In the genomic region with DNA sequence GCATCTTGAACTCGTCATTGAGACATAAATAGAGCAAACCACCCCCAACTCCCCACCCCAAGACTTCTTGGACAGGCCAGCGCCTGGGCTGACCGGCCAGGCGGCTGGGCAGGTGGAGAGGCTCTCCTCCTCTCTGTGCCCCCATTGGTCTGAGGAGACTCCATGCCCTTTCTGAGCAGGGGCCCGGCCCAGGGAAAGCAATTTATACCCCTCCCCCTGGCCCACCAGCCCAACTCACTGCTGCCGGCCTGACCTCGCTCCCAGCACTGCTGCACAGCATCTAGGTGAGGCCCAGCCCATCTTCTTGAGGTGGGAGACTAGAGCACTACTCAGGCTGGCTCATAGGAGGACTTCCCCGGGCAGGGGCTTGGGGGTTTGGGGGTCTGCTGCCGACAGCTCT, we compare ENCODE assay signal across 9 mouse cellular contexts. TPM values are rescaled to one million over a fixed set of nuclear protein-coding genes. Genes with fewer than 3 reads are reported as not detected.
A peak's percentile ranks its signal among the peaks of the same experiment; 100 is the strongest.
DNase-seq lines count a peak whose midpoint lies in the region; ATAC-seq and TF ChIP-seq lines count a peak whose summit lies in the region.
"Had no signal": no experiment of that assay in that cellular context is flagged by ENCODE, and none has a peak within 500 bp of the region (broad histone marks: within the 10 kb centered on the region; RNA-seq: fewer than 3 reads in every experiment).

Tnni2 (plus strand) TSS at position 224 of the 400 bp plus-strand sequence.

- 0 out of 2 replicates have a peak within 1 kb of the TSS, but pooled peaks have one; percentile 7 for H3K9ac ChIP-seq in hindbrain, embryonic 11.5 days (ENCODE audit: low read depth, low read length)
- no peak within 1 kb of the TSS for H3K9ac ChIP-seq in hindbrain, embryonic 16.5 days (ENCODE audit: low read depth, low read length)
- 0 out of 2 replicates have a peak within 1 kb of the TSS, but pooled peaks have one; percentile 24 for H3K9ac ChIP-seq in limb, embryonic 11.5 days (ENCODE audit: low read length)
- H3K9ac ChIP-seq in stomach, postnatal 0 days (ENCODE audit: low read length), result peak within 1 kb of the TSS; percentile 52

- ATAC-seq in hindbrain, embryonic 11.5 days (ENCODE audit: low FRiP score), result no peak
- ATAC-seq in hindbrain, embryonic 16.5 days, result no peak
- ATAC-seq in limb, embryonic 11.5 days (ENCODE audit: insufficient number of reproducible peaks, low FRiP score, low TSS enrichment, low read depth), result no peak
- ATAC-seq in stomach, postnatal 0 days (ENCODE audit: low FRiP score, low TSS enrichment), result no peak

- H3K4me1 ChIP-seq in hindbrain, embryonic 11.5 days (replicated peaks; ENCODE audit: control insufficient read depth, insufficient read depth, low read length), result no peaks in the 10 kb centered on the region
- H3K4me1 ChIP-seq in hindbrain, embryonic 16.5 days (ENCODE audit: control insufficient read depth, insufficient read depth, low read depth, low read length), result no peaks in the 10 kb centered on the region
- peaks cover 18% of the 10 kb centered on the region for H3K4me1 ChIP-seq in limb, embryonic 11.5 days (ENCODE audit: control insufficient read depth, insufficient read depth, low read length)
- H3K4me1 ChIP-seq in stomach, postnatal 0 days (replicated peaks; ENCODE audit: control insufficient read depth, insufficient read depth), result peaks cover 5% of the 10 kb centered on the region; the same call in 1 of the 2 replicates

- no peak within 1 kb of the TSS for H3K4me3 ChIP-seq in hindbrain, embryonic 11.5 days (ENCODE audit: low read depth, low read length)
- H3K4me3 ChIP-seq in hindbrain, embryonic 16.5 days (ENCODE audit: low read length), result no peak within 1 kb of the TSS
- no peak within 1 kb of the TSS for H3K4me3 ChIP-seq in limb, embryonic 11.5 days (ENCODE audit: low read depth, low read length)
- H3K4me3 ChIP-seq in stomach, postnatal 0 days (ENCODE audit: low read depth, low read length), result no peak within 1 kb of the TSS

- WGBS in hindbrain, embryonic 11.5 days, result 78% methylated on average over 9 of the region's 9 CpGs
- WGBS in hindbrain, embryonic 16.5 days, result 79% methylated on average over 9 of the region's 9 CpGs
- 72% methylated on average over 9 of the region's 9 CpGs for WGBS in limb, embryonic 11.5 days
- 64% methylated on average over 9 of the region's 9 CpGs for WGBS in stomach, postnatal 0 days

- H3K4me2 ChIP-seq in hindbrain, embryonic 11.5 days (replicated peaks; ENCODE audit: low read depth, low read length), result no peak within 1 kb of the TSS
- no peak within 1 kb of the TSS for H3K4me2 ChIP-seq in hindbrain, embryonic 16.5 days (ENCODE audit: low read length)
- no peak within 1 kb of the TSS for H3K4me2 ChIP-seq in limb, embryonic 11.5 days (ENCODE audit: low read depth, severe bottlenecking)
- 0 out of 2 replicates have a peak within 1 kb of the TSS, but pooled peaks have one; percentile 17 for H3K4me2 ChIP-seq in stomach, postnatal 0 days (replicated peaks; ENCODE audit: low read depth)

- no peak within 1 kb of the TSS for H3K27ac ChIP-seq in hindbrain, embryonic 11.5 days (ENCODE audit: low read depth, low read length)
- no peak within 1 kb of the TSS for H3K27ac ChIP-seq in hindbrain, embryonic 16.5 days (ENCODE audit: low read depth, low read length)
- peak within 1 kb of the TSS; percentile 54 for H3K27ac ChIP-seq in limb, embryonic 11.5 days (replicated peaks; ENCODE audit: low read depth, low read length)
- peak within 1 kb of the TSS; percentile 88 for H3K27ac ChIP-seq in stomach, postnatal 0 days (replicated peaks)

- no peaks in the 10 kb centered on the region for H3K9me3 ChIP-seq in hindbrain, embryonic 11.5 days (ENCODE audit: control insufficient read depth, low read length)
- no peaks in the 10 kb centered on the region for H3K9me3 ChIP-seq in hindbrain, embryonic 16.5 days (ENCODE audit: control insufficient read depth, low read length)
- H3K9me3 ChIP-seq in limb, embryonic 11.5 days (ENCODE audit: control insufficient read depth, low read length), result no peaks in the 10 kb centered on the region
- no peaks in the 10 kb centered on the region for H3K9me3 ChIP-seq in stomach, postnatal 0 days (ENCODE audit: control insufficient read depth, low read length)

- H3K27me3 ChIP-seq in hindbrain, embryonic 11.5 days (ENCODE audit: control insufficient read depth, insufficient read depth, low read length), result no peaks in the 10 kb centered on the region
- H3K27me3 ChIP-seq in hindbrain, embryonic 16.5 days (replicated peaks; ENCODE audit: control insufficient read depth, insufficient read depth, low read length), result no peaks in the 10 kb centered on the region
- H3K27me3 ChIP-seq in limb, embryonic 11.5 days (ENCODE audit: control insufficient read depth, insufficient read depth, low read length), result no peaks in the 10 kb centered on the region
- no peaks in the 10 kb centered on the region for H3K27me3 ChIP-seq in stomach, postnatal 0 days (ENCODE audit: control insufficient read depth, insufficient read depth, low read length)

- no peaks in the 10 kb centered on the region for H3K36me3 ChIP-seq in hindbrain, embryonic 11.5 days (ENCODE audit: control insufficient read depth, insufficient read depth, low read length)
- no peaks in the 10 kb centered on the region for H3K36me3 ChIP-seq in hindbrain, embryonic 16.5 days (ENCODE audit: control insufficient read depth, insufficient read depth, low read length)
- no peaks in the 10 kb centered on the region for H3K36me3 ChIP-seq in limb, embryonic 11.5 days (ENCODE audit: control insufficient read depth, insufficient read depth, low read length)
- no peaks in the 10 kb centered on the region for H3K36me3 ChIP-seq in stomach, postnatal 0 days (ENCODE audit: control insufficient read depth, insufficient read depth, low read length)

- DNase-seq in hindbrain, embryonic 11.5 days (ENCODE audit: low spot score), result no peak
- DNase-seq in thymus, postnatal 4 days, result peak; percentile 44
- no peak for DNase-seq in thymus, postnatal 25 days
- no peak for DNase-seq in limb, embryonic 11.5 days (ENCODE audit: low spot score)
- DNase-seq in stomach, postnatal 0 days (ENCODE audit: low spot score), result no peak
- no peak for DNase-seq in urinary bladder, postnatal 36 days (ENCODE audit: low spot score in 2 of 2)
- no peak for DNase-seq in layer of hippocampus, postnatal 25 days (ENCODE audit: extremely low spot score in 1 of 2, low spot score in 1 of 2)
- DNase-seq: kidney, postnatal 25 days had no signal

- TF ChIP-seq EP300 in stomach, postnatal 0 days (optimal IDR thresholded peaks at IDR 0.05), result no peak

- TF ChIP-seq CTCF in stomach, postnatal 0 days (IDR thresholded peaks at IDR 0.05; ENCODE audit: low read depth), result no peak

RNA-seq across cellular contexts. Expression of gene Tnni2, which starts in this region (rescaled TPM):
- 1.4 and 1.7 TPM in 2 replicates for polyA plus RNA-seq in hindbrain, embryonic 11.5 days (2014; fragmentation: Nextera tagmentation; extraction: Ambion mirVana)
- polyA plus RNA-seq in hindbrain, embryonic 16.5 days (2015; fragmentation: Nextera tagmentation; extraction: Ambion mirVana), result 2.0 and 22.5 TPM in 2 replicates
- polyA plus RNA-seq in limb, embryonic 11.5 days (2014; fragmentation: Nextera tagmentation; extraction: Ambion mirVana), result 7.0 and 10.3 TPM in 2 replicates
- polyA plus RNA-seq in stomach, postnatal 0 days (2015; fragmentation: Nextera tagmentation; extraction: Ambion mirVana), result 19.1 and 19.6 TPM in 2 replicates
- under 1 TPM in 1 of 2 experiments, not detected in 1; 0.70 TPM for total RNA-seq in layer of hippocampus, postnatal 25 days (2021)

Comparison
In these comparisons a context has a peak if more than half of its experiments do, and no peak if none do; other contexts are left out.
1. H3K27ac ChIP-seq: peak in limb, embryonic 11.5 days (single experiment) and stomach, postnatal 0 days (single experiment); none in hindbrain, embryonic 11.5 days (single experiment) and hindbrain, embryonic 16.5 days (single experiment).